Mouse (Mus musculus) cortical plate, adult 2 months (tissue): Measurements from ENCODE around the gene Slamf6.

ENCODE experiments used
- CTCF ChIP-seq: fragments of 200-500 bp; IDR thresholded peaks from 2 replicates; pipeline ENCODE4 v1.5.1; 2011; ENCODE audit warnings: mild to moderate bottlenecking, control low read depth, low read length; ENCODE audit not compliant: insufficient read depth; ENCODE audit errors: extremely low read depth
- POLR2A ChIP-seq: fragments of 200-500 bp; IDR thresholded peaks from 2 replicates; pipeline ENCODE4 v1.6.1; 2011; ENCODE audit warnings: mild to moderate bottlenecking, low read length, control low read depth; ENCODE audit not compliant: insufficient read depth; ENCODE audit errors: extremely low read depth

- TF ChIP-seq POLR2A = no peak
- TF ChIP-seq CTCF = no peak
Measured at GRCm38 (mm10) chr1:171904011-171904410, 13.3 kb upstream of the Slamf6 start.
